Mouse (Mus musculus) cerebellum, adult (tissue): Measurements from ENCODE around the gene Gpx1.

Experiments used
- ATAC-seq: cut with Nextera tagmentation; 2 replicates; pipeline ENCODE4 v1.9.2; 2017; ENCODE audit warnings: mild to moderate bottlenecking, moderate library complexity, mixed read lengths; ENCODE audit not compliant: insufficient number of reproducible peaks, low FRiP score, low TSS enrichment

Gpx1 gene

GRCm38 (mm10) chr9:108338551-108338885, 185 bp upstream of the Gpx1 start:
- no peak for ATAC-seq

DNA sequence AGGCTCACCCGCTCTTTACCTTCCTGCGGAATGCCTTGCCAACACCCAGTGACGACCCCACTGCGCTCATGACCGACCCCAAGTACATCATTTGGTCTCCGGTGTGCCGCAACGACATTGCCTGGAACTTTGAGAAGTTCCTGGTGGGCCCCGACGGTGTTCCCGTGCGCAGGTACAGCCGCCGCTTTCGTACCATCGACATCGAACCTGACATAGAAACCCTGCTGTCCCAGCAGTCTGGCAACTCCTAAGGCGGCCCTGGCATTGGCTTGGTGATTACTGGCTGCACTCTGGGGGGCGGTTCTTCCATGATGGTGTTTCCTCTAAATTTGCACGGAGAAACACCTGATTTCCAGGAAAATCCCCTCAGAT, 1.2 kb downstream of the Gpx1 start:
- ATAC-seq: no peak

DNA sequence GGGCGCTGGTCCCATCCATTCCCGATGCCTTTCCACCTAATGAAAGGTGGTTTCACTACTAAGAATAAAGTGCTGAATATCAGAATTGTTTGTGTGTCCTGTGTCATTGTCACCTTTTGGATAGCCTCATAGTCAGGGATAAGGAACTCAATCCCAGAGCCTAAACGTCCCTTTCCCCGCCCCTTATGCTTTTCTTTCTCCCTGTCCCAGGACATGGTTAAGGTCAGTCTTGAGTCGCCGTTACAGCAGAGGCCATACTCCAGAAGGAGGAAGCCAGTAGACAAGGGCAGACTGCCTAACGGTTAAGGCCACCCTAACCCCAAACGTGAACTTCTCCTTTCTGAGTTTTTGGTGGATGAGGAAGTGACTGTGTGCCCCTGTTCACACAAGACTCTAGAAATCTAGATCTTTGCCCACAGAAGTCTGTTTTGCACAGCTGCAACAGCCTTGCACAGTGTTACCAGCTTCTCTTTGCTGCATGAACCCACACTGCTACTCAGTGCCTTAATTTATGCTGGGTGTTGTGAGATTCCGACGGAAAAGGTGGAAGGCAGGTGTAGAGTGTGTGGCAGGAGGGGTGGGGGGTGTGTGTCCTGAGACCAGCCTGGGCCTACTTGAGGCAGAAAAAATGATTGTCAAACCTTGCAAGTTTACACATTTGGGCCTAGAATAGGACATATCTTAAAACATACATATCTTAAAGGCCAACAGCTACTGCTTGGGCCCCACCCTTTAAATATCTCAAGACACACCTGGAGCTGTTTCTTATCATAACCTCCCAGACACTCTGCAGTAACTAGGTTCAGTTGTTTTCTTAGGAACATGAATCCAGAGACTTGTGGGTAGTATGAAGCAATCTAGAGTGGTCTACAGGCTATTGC, 1.8 kb downstream of the Gpx1 start:
- no peak for ATAC-seq

DNA sequence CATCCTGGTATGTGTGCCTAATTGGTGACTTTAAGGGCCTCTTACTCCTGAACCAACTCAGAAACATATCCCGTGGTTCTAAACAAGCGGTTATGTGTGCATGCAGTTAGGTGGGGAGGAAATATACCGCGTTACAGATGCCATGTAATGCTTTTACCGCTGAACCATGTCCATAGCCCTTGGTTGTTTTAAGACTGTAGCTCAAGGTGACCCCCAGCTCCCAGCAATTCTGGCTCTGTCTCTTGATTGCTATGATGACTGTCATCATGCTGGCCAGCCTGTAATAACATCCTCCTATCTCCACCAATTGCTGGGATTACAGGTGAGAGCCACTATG, 2.4 kb downstream of the Gpx1 start:
- ATAC-seq: no peak

DNA sequence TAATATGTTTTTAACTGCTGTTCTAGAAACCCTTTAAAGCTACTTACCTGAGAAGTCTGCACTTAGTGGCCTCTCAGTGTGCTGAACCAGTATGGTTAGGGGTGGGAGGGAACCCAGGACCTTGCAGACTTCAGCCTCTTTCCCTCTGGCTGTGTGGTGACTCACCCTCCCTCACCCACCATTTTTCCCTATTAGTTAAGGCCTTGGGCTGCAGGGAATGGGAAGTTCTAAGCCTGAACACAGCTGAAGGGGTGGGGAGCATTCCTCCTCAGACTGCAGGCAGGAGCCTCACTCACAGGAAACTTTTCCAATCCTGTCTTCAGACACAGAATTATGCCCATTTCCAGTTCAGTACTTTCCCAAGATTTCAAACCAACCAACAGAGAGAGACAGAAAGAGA, 3.1 kb downstream of the Gpx1 start:
- ATAC-seq: no peak

DNA sequence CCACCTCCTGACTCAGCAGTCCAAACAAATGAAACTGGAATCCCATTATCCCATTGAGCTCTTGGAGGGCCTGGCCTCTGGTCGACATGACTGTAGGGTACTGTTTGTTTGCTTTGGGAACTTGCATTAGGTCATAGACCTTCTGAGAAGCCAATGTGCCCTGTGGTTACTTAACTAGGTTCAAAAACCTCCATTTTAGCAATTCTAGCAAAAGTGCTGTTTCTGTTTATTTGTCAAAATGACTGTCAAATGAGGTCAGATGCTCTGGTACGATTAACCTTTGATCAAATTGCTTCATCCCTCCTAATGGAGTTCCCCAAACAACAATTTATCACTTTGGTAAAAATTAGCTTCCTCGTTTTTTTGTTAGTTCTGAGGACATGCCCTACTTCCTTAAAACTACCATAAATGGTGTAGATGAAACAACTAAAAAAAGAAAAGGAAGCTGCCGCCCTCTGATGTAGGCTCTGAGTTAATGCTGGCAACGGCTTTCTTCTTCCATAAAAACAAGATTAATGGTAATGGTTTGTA, 3.7 kb downstream of the Gpx1 start:
- ATAC-seq: no peak

DNA sequence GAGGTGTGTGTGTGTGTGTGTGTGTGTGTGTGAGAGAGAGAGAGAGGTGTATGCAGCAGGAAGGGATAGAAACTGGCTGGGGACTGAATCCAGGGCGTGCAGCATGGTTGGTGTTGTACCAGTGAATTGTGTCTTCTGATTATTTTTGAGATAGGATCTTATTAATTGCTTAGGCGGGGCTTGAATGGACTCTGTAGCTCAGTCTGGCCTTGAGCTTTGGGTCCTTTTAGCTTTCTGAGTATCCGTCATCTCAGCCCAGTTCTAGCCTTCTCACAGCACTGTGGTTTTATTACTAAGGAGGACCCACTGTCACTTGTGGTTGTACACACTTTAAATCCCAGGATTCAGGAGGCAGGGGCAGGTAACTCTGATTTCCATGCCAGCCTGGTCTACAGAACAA, 4.6 kb downstream of the Gpx1 start:
- ATAC-seq: no peak

GRCm38 (mm10) chr9:108343835-108344234, 5.1 kb downstream of the Gpx1 start:
- ATAC-seq: no peak

DNA sequence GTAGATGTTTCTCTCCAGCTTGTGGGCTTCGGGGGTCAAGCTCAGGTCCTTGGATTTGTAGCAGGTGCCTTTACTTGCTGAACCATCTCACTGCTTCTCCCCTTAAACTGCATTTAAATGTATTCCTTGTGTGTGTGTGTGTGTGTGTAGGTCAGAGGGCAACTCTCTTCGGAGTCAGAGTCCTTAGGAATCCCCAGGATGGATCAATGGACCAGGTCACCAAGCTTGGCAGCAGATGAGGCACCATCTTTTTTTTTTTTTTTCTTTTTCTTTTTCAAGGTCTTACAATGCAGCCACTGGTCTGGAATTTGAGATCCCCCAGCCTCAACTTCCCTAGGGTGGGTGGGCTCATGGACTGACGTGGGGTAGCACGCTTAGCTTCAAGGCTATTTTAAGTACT, 5.8 kb downstream of the Gpx1 start:
- ATAC-seq: no peak

DNA sequence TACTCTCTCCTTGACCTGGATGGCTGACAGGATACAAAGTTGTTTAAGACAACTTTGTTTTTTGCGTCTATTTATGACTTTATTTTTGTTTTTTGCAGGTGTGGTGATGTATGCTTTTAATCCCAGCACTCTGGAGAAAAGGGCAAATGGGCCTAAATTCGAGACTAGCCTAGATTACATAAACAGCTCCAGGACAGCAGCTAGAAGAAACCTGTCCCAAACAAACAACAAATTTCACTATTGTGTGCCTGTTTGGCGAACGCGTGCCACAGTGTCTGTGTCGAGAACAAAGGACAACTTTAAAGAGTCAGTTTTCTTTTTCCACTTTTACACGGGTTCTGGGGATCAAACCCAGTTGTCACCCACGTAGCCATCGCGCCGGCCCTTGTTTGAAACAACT, 8.3 kb downstream of the Gpx1 start:
- ATAC-seq: no peak

- peak; percentile 86 for ATAC-seq
Observed at GRCm38 (mm10) chr9:108347540-108348289, 9.0 kb downstream of the Gpx1 start, which contains the start of gene Usp4. Usp4 (plus strand) TSS chr9:108347853.

DNA sequence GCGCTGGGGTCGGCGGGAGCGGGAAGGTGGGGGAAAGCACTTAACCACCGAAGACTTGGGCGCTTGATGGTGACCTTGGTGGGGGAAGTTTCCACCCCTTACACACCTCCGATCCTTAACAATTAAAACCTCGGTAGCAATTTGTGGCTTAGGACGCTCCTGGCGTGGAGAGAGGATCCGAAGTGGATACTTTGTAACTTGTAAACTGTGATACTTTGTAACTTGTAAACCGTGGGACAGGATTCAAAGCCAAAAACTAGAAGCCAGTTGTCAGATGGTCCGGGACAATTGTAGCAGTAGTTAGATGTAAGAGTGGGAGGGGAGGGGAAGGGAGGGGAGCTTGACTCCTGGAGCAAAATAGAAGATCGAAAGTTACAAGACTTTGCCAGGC, 9.6 kb downstream of the Gpx1 start:
- no peak for ATAC-seq

DNA sequence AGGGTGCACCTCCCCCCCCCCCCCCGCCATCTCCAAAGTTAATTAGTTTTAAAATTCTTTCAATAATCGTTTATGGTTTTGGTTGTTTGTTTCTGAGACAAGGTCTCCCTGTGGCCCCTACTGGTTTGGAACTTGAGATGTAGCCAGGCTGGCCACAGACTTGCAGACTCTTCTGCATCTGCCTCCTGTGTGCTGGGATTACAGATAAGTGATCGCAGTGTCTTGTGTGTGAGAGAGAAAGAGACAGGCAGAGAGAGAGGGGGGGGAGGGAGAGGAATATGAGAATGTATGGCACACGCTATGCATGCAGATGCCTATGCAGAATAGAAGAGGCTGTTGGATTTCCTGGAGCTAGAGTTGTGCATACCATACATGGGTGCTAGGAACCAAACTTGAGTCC, 11.0 kb downstream of the Gpx1 start:
- no peak for ATAC-seq

GRCm38 (mm10) chr9:108378234-108378633, 39.5 kb downstream of the Gpx1 start:
- ATAC-seq: no peak

DNA sequence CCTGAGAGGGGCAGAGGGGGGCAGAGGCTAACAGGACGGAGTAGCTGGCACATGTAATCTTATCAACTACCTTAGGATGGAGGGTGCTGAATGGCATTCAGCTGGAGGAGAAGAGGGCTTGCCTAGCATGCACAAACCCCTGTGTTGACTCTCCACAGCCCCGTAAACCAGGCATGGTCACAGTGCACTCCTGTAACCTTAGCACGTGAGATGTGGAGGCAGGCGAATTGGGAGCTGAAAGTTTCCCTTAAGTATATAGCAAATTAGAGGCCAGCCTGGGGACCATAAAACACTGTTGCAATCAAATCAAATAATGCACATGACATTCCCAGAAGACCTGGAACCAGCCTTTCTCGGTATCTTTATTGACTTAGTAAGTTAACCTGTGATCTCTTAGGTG, 40.0 kb downstream of the Gpx1 start:
- no peak for ATAC-seq

DNA sequence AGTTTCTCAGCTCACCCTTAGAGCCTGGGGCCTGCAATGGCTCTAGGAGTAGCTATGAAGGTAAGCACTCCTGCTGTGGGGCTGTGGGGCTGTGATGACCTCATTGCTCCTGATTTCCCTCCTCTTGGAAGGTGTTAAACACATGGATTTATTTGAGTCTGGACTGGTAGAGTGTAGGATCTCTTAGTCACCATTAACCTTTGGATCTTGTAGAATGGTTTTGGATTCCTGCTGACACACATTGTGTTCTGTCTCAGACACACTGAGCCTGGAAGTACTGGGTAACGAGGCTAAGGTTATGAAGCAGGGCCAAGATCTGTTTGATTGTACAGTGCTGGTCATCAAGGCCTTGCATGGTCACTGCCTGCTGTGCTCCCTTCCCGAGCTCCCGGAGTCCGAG, 40.6 kb downstream of the Gpx1 start:
- ATAC-seq: no peak

DNA sequence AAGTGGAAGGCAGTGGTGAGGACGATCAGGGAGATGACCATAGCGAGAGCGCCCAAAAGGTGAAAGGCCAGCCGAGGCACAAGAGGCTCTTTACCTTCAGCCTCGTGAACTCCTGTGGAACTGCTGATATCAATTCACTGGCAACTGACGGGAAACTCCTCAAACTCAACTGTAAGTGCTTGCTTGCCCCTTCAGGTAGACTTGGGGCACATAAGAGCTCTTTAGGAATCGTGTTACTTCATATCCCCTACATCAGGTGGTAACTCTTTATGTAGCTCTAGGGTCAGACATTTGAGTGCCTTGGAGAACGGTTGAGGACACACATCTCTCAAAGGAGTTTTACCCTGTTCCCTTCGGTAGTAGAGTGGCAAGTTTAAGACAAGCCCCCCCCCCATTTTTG, 42.7 kb downstream of the Gpx1 start:
- no peak for ATAC-seq

DNA sequence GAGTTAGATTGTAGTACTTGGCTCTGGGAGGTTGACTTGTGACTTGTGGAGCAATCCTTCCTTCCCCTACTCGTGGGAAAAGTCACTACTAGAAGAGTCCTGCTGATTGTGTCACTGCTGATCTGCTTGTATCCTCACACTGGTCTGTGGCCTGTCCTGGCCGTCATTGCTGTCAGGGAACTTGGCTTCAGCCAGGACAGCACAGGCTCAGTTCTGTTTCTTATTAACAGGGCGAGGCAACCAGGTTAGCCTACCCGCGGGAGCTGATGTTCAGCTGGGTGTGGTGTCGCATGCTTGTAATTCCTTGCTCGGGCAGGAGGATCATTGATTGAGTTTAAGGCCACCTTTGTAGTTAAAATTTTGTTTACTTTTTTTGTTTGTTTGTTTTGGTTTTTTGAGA, 46.3 kb downstream of the Gpx1 start:
- ATAC-seq: no peak

- ATAC-seq: no peak
Observed at GRCm38 (mm10) chr9:108386816-108387215, 48.1 kb downstream of the Gpx1 start.

- no peak for ATAC-seq
Observed at GRCm38 (mm10) chr9:108388601-108389000, 49.9 kb downstream of the Gpx1 start.

GRCm38 (mm10) chr9:108389220-108389619, 50.5 kb downstream of the Gpx1 start:
- ATAC-seq: no peak
